Mouse (Mus musculus) embryonic facial prominence, embryonic 12.5 days (tissue): Measurements from ENCODE around the gene Ssb. TPM values are rescaled to one million over a fixed set of nuclear protein-coding genes. Genes with fewer than 3 reads are reported as not detected.
"Not testable (repeated sequence)": the region's sequence is repeated elsewhere in the genome, so short reads cannot be mapped to it uniquely, and the experiment has no call there.

Experiments used
- ATAC-seq: fragments of 200-750 bp; cut with Nextera tagmentation; 2 replicates; pipeline ENCODE4 v1.8.0; 2017; ENCODE audit not compliant: insufficient number of reproducible peaks, insufficient read depth, low FRiP score, low TSS enrichment
- H3K27ac ChIP-seq: fragments of 300-500 bp; sonication (generic); 2 replicates; pipeline ENCODE4 v1.5.1; 2016; ENCODE audit warnings: mild to moderate bottlenecking
- H3K27me3 ChIP-seq: fragments of 300-500 bp; sonication (generic); 2 replicates; pipeline ENCODE4 v1.6.1; 2016; ENCODE audit warnings: mild to moderate bottlenecking, moderate library complexity
- H3K36me3 ChIP-seq: fragments of 300-500 bp; sonication (generic); 2 replicates; pipeline ENCODE4 v1.6.1; 2016; ENCODE audit warnings: mild to moderate bottlenecking
- H3K4me1 ChIP-seq: fragments of 300-500 bp; sonication (generic); 2 replicates; pipeline ENCODE4 v1.6.1; 2016
- H3K4me2 ChIP-seq: fragments of 300-500 bp; sonication (generic); replicated peaks from 2 replicates; pipeline ENCODE4 v1.6.1; 2016; ENCODE audit warnings: mild to moderate bottlenecking, moderate library complexity
- H3K4me3 ChIP-seq: fragments of 300-500 bp; sonication (generic); 2 replicates; pipeline ENCODE4 v1.5.1; 2016; ENCODE audit warnings: mild to moderate bottlenecking
- H3K9ac ChIP-seq: fragments of 300-500 bp; sonication (generic); 2 replicates; pipeline ENCODE4 v1.6.1; 2016; ENCODE audit warnings: mild to moderate bottlenecking, moderate library complexity
- H3K9me3 ChIP-seq: fragments of 300-500 bp; sonication (generic); 2 replicates; pipeline ENCODE4 v1.6.1; 2016; ENCODE audit warnings: mild to moderate bottlenecking, moderate library complexity
- WGBS: fragments of 180-500 bp; shearing (Covaris S2); methylation state at CpG from one replicate; pipeline ENCODE4 v1.1.7; 2016; 5-methylcytosine and 5-hydroxymethylcytosine counted together
- polyA plus RNA-seq: library from polyadenylated mRNA; unstranded; fragments of >200 nt; fragmentation: Nextera tagmentation; extraction: Ambion mirVana; gene quantifications from 2 replicates; pipeline ENCODE4 v1.2.1, GENCODE M21; 2016

Gene Ssb
- polyA plus RNA-seq, 1 experiment from 2014 or later, result 371 TPM

GRCm38 (mm10) chr2:69897618-69898575 is 36.5 kb downstream of the Ssb start:
- H3K27ac ChIP-seq, result peak overlapping the region; percentile 93
- ATAC-seq, result peak; percentile 68
- WGBS, result under 1% methylated on average over 55 of the region's 55 CpGs
- no peaks in the 10 kb centered on the region for H3K9me3 ChIP-seq
- H3K9ac ChIP-seq, result peak overlapping the region; percentile 97
- peak overlapping the region; percentile 90 for H3K4me2 ChIP-seq
- H3K27me3 ChIP-seq, result no peaks in the 10 kb centered on the region
- H3K4me1 ChIP-seq, result peaks cover 6% of the 10 kb centered on the region
- H3K4me3 ChIP-seq, result peak overlapping the region; percentile 96
- no peaks in the 10 kb centered on the region for H3K36me3 ChIP-seq

DNA sequence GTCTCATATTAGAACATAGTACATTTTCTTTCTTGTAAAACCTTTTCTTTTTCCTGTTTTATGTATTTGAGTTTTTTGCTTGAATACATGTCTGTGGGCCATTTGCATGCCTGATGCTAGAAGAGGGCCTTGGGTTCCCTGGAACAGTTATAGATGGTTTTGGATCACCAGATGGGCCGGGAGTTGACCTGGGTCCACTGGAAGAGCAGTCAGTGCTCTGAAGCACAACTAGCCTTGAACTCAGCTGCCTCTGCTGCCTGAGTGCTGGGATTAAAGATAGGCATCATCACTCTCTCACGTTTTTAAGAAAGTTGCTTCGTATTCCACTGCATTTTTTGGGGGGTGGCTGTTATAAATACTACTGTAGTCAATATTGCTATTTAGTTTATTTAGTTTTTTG is 42.2 kb downstream of the Ssb start:
- Histone ChIP-seq H3K4me1 (peaks cover 4% of the 10 kb centered on the region), H3K9ac (no peak overlapping the region), H3K4me2 (no peak overlapping the region), H3K4me3 (no peak overlapping the region), H3K27ac (no peak overlapping the region), H3K9me3 (no peaks in the 10 kb centered on the region), H3K36me3 (peaks cover 4% of the 10 kb centered on the region; the same call in 1 of the 2 replicates), H3K27me3 (no peaks in the 10 kb centered on the region)
- ATAC-seq, result no peak
- WGBS, result 95% methylated on average over 3 of the region's 3 CpGs

DNA sequence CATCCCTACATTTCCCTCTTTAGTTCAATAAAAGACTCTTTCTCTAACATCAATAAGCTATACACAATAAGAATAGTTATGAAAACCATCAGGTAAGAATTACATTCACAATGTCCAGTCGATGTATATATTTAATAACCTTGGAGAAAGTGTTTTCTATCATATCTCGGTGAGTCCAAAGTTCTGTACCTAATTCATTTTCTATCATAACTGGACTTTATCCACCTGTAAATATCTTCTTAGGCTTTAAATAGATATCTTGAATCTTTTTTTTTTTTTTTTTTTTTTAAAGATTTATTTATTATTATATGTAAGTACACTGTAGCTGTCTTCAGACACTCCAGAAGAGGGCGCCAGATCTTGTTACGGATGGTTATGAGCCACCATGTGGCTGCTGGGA is 46.0 kb downstream of the Ssb start:
- not testable (repeated sequence) for H3K27ac ChIP-seq, H3K4me2 ChIP-seq, H3K9me3 ChIP-seq, H3K4me1 ChIP-seq, ATAC-seq, H3K4me3 ChIP-seq, H3K9ac ChIP-seq, H3K27me3 ChIP-seq, H3K36me3 ChIP-seq
- 84% methylated on average over 4 of the region's 4 CpGs for WGBS

- no peak for ATAC-seq
- 77% methylated on average over 2 of the region's 2 CpGs for WGBS
These were observed 51.4 kb downstream of the Ssb start for GRCm38 (mm10) chr2:69912801-69913200.

DNA sequence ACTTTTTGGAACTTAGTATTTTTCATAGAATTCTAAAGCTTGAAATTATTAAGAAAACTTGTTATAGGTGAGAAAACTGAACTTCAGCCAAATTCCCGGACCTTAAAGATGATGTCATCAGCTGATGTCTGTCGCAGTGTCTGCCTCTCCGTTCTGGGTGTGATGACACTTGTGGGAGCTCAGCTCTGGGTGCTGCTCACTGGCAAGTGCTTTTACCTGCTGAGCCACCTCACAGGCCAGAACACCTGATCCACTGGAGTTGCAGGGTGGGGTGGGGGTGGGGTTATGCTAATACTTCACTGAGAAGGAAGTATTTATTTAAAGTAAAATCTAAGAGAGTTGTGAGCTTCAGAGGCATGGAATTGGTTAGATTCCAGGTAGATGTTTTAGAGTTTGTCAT is 55.9 kb downstream of the Ssb start:
- H3K27me3 ChIP-seq, result no peaks in the 10 kb centered on the region
- peaks cover 32% of the 10 kb centered on the region for H3K36me3 ChIP-seq
- H3K4me2 ChIP-seq, result no peak overlapping the region

More at GRCm38 (mm10) chr2:69912801-69913200, 51.4 kb downstream of the Ssb start:
- H3K27ac ChIP-seq, result no peak overlapping the region
- H3K4me3 ChIP-seq, result no peak overlapping the region
- H3K9me3 ChIP-seq, result no peaks in the 10 kb centered on the region
- no peaks in the 10 kb centered on the region for H3K4me1 ChIP-seq
- peaks cover 13% of the 10 kb centered on the region for H3K36me3 ChIP-seq
- H3K27me3 ChIP-seq, result no peaks in the 10 kb centered on the region
- no peak overlapping the region for H3K9ac ChIP-seq
- H3K4me2 ChIP-seq, result no peak overlapping the region

More for the DNA sequence above, 55.9 kb downstream of the Ssb start:
- Histone ChIP-seq H3K27ac (no peak overlapping the region), H3K9ac (no peak overlapping the region), H3K4me3 (no peak overlapping the region), H3K4me1 (no peaks in the 10 kb centered on the region), H3K9me3 (no peaks in the 10 kb centered on the region)
- no peak for ATAC-seq
- 90% methylated on average over 3 of the region's 3 CpGs for WGBS

Other genes starting within 250 kb of the Ssb start
- gene Bbs5, start 214.4 kb upstream of the Ssb start, polyA plus RNA-seq, result 21.5 and 21.6 TPM in 2 replicates
- gene Klhl41, start 191.4 kb upstream of the Ssb start, polyA plus RNA-seq, result 6.4 and 7.7 TPM in 2 replicates
- gene Fastkd1, start 148.0 kb upstream of the Ssb start, polyA plus RNA-seq, result 12.7 and 13.2 TPM in 2 replicates
- gene Ppig, start 139.0 kb upstream of the Ssb start, polyA plus RNA-seq, result 172 and 185 TPM in 2 replicates
- 2.2 TPM in 2 replicates for gene Ccdc173, start 72.0 kb upstream of the Ssb start, polyA plus RNA-seq
- 25.0 and 27.9 TPM in 2 replicates for gene Phospho2, start 71.9 kb upstream of the Ssb start, polyA plus RNA-seq
- gene Klhl23, start 39.6 kb upstream of the Ssb start, polyA plus RNA-seq, result 35.4 and 36.1 TPM in 2 replicates
- 36.6 and 39.7 TPM in 2 replicates for gene Mettl5, start 24.1 kb downstream of the Ssb start, polyA plus RNA-seq
- gene Ubr3, start 35.7 kb downstream of the Ssb start, polyA plus RNA-seq, result 18.2 and 19.9 TPM in 2 replicates
- 0.12 TPM in 1 of 2 replicates, not detected in the other for gene Myo3b, start 177.6 kb downstream of the Ssb start, polyA plus RNA-seq